Mouse (Mus musculus) layer of hippocampus, adult 2 months (tissue): ENCODE measurements around the gene Adarb1. TPM values are rescaled to one million over a fixed set of nuclear protein-coding genes. Genes with fewer than 3 reads are reported as not detected.

Source experiments
- DNase-seq, 2 experiments: peaks; one replicate each; pipeline ENCODE4 v3.0.0; 2022; ENCODE audit warnings: low spot score in 2 of 2
- H3K27ac ChIP-seq: fragments of 200-600 bp; 2 replicates; pipeline ENCODE4 v1.8.1; 2022
- H3K4me3 ChIP-seq: fragments of 200-600 bp; 2 replicates; pipeline ENCODE4 v1.8.1; 2022; ENCODE audit warnings: mild to moderate bottlenecking
- CTCF ChIP-seq: fragments of 200-600 bp; conservative IDR thresholded peaks from 2 replicates; pipeline ENCODE4 v1.8.1; 2022; ENCODE audit warnings: antibody characterized with exemption, mild to moderate bottlenecking, moderate library complexity
- total RNA-seq, 2 experiments: library from RNA; stranded (reverse); gene quantifications; 2 replicates each; pipeline ENCODE4 v1.2.3; 2021

Adarb1 gene
- total RNA-seq, 2 experiments from 2014 or later, result 110 to 120 TPM

GRCm38 (mm10) chr10:77255676-77256075, 162.4 kb downstream of the Adarb1 start:
- DNase-seq, result no peak
- TF ChIP-seq CTCF, result no peak
- Histone ChIP-seq H3K27ac (no peak overlapping the region), H3K4me3 (no peak overlapping the region)

GRCm38 (mm10) chr10:77255231-77255630, 162.8 kb downstream of the Adarb1 start:
- Histone ChIP-seq H3K27ac (no peak overlapping the region), H3K4me3 (no peak overlapping the region)
- TF ChIP-seq CTCF, result no peak
- DNase-seq, result no peak

- peak; percentile 95 for TF ChIP-seq CTCF
- peak; percentile 80 to 89 for DNase-seq
- Histone ChIP-seq H3K4me3 (no peak overlapping the region), H3K27ac (no peak overlapping the region)
Observed at GRCm38 (mm10) chr10:77252790-77253189, 165.3 kb downstream of the Adarb1 start.

GRCm38 (mm10) chr10:77251784-77252539, 166.1 kb downstream of the Adarb1 start:
- DNase-seq, result no peak
- Histone ChIP-seq H3K4me3 (no peak overlapping the region; the same call in 1 of the 2 replicates), H3K27ac (no peak overlapping the region)
- no peak for TF ChIP-seq CTCF

GRCm38 (mm10) chr10:77251223-77251783, 166.8 kb downstream of the Adarb1 start:
- no peak overlapping the region; the same call in 1 of the 2 replicates for H3K4me3 ChIP-seq
- no peak for DNase-seq
- TF ChIP-seq CTCF, result peak; percentile 42
- H3K27ac ChIP-seq, result no peak overlapping the region

GRCm38 (mm10) chr10:77247707-77248106, 170.4 kb downstream of the Adarb1 start:
- no peak for DNase-seq
- TF ChIP-seq CTCF, result no peak
- no peak overlapping the region for H3K27ac ChIP-seq
- H3K4me3 ChIP-seq, result no peak overlapping the region

GRCm38 (mm10) chr10:77247048-77247447, 171.0 kb downstream of the Adarb1 start:
- Histone ChIP-seq H3K4me3 (no peak overlapping the region), H3K27ac (no peak overlapping the region)
- TF ChIP-seq CTCF, result no peak
- no peak for DNase-seq

- no peak for TF ChIP-seq CTCF
- no peak for DNase-seq
- no peak overlapping the region for H3K27ac ChIP-seq
- H3K4me3 ChIP-seq, result no peak overlapping the region
Observed at GRCm38 (mm10) chr10:77244777-77245176, 173.3 kb downstream of the Adarb1 start.

- no peak for TF ChIP-seq CTCF
- peak overlapping the region; percentile 39 for H3K27ac ChIP-seq
- DNase-seq, result no peak
- H3K4me3 ChIP-seq, result no peak overlapping the region
Observed at GRCm38 (mm10) chr10:77243572-77244161, 174.4 kb downstream of the Adarb1 start.

GRCm38 (mm10) chr10:77242871-77243270, 175.2 kb downstream of the Adarb1 start:
- Histone ChIP-seq H3K27ac (no peak overlapping the region), H3K4me3 (no peak overlapping the region)
- no peak for DNase-seq
- no peak for TF ChIP-seq CTCF

GRCm38 (mm10) chr10:77242396-77242795, 175.7 kb downstream of the Adarb1 start:
- no peak overlapping the region for H3K4me3 ChIP-seq
- TF ChIP-seq CTCF, result no peak
- H3K27ac ChIP-seq, result no peak overlapping the region
- no peak for DNase-seq

- no peak for TF ChIP-seq CTCF
- H3K27ac ChIP-seq, result no peak overlapping the region
- H3K4me3 ChIP-seq, result no peak overlapping the region
- no peak for DNase-seq
Observed at GRCm38 (mm10) chr10:77240764-77241163, 177.3 kb downstream of the Adarb1 start.

Other genes with a start within 250 kb of the Adarb1 start
- 10 to 100 TPM; 29.5 to 30.1 TPM for gene Pofut2, start 159.1 kb downstream of the Adarb1 start, total RNA-seq
- 10 to 100 TPM; 32.8 to 35.2 TPM for gene Fam207a, start 97.5 kb upstream of the Adarb1 start, total RNA-seq
- gene Itgb2, start 112.0 kb upstream of the Adarb1 start, total RNA-seq, result 1 to 10 TPM; 3.3 to 4.6 TPM
- gene Pttg1ip, start 163.4 kb upstream of the Adarb1 start, total RNA-seq, result 10 to 100 TPM; 76.9 to 77.5 TPM
- 100 to 1,000 TPM; 131 to 138 TPM for gene Sumo3, start 187.8 kb upstream of the Adarb1 start, total RNA-seq
- 10 to 100 TPM; 18.3 to 27.0 TPM for gene Gm49325, start 187.9 kb upstream of the Adarb1 start, total RNA-seq
- gene Ube2g2, start 204.0 kb upstream of the Adarb1 start, total RNA-seq, result 10 to 100 TPM; 81.6 to 95.4 TPM